Mouse (Mus musculus) G1E (cell line): ENCODE results near the gene H2-Q10. TPM values are rescaled to one million over a fixed set of nuclear protein-coding genes. Genes with fewer than 3 reads are reported as not detected.

ENCODE experiments used
- ATAC-seq: 2 replicates; pipeline ENCODE4 v1.8.0; 2016; ENCODE audit warnings: mild to moderate bottlenecking; ENCODE audit not compliant: insufficient number of reproducible peaks, poor library complexity, low FRiP score, severe bottlenecking; ENCODE audit errors: extremely low read depth
- DNase-seq: peaks from one replicate; pipeline ENCODE4 v3.0.0; 2012; ENCODE audit warnings: low spot score
- H3K27me3 ChIP-seq: 2 replicates; pipeline ENCODE4 v1.6.1; 2012; ENCODE audit warnings: mild to moderate bottlenecking, low read length, inconsistent platforms; ENCODE audit not compliant: insufficient read depth
- H3K36me3 ChIP-seq: replicated peaks from 2 replicates; pipeline ENCODE3; 2012; ENCODE audit warnings: mild to moderate bottlenecking, inconsistent platforms
- H3K4me1 ChIP-seq: 2 replicates; pipeline ENCODE4 v1.6.1; 2012; ENCODE audit warnings: low read depth, low read length, inconsistent platforms, mixed read lengths; ENCODE audit not compliant: insufficient read depth
- H3K4me3 ChIP-seq: 2 replicates; pipeline ENCODE4 v1.5.1; 2012; ENCODE audit warnings: low read depth, mild to moderate bottlenecking, inconsistent platforms, low read length, moderate library complexity, mixed read lengths
- H3K9me3 ChIP-seq: replicated peaks from 2 replicates; pipeline ENCODE4 v1.6.1; 2012; ENCODE audit warnings: inconsistent platforms
- CTCF ChIP-seq: IDR thresholded peaks from 2 replicates; pipeline ENCODE4 v1.5.1; 2012; ENCODE audit warnings: low read depth, low read length, inconsistent platforms, mixed read lengths
- GATA1 ChIP-seq: IDR thresholded peaks from 2 replicates; pipeline ENCODE4 v1.6.1; 2012; ENCODE audit warnings: borderline replicate concordance, low read length, inconsistent platforms, mixed read lengths
- GATA2 ChIP-seq: IDR thresholded peaks from 2 replicates; pipeline ENCODE4 v1.6.1; 2012; ENCODE audit warnings: low read depth, low read length, inconsistent platforms, borderline replicate concordance
- POLR2AphosphoS5 ChIP-seq: IDR thresholded peaks from 2 replicates; pipeline ENCODE4 v1.6.1; 2012; ENCODE audit warnings: low read depth, low read length, inconsistent platforms; ENCODE audit not compliant: insufficient replicate concordance
- TAL1 ChIP-seq: conservative IDR thresholded peaks from 2 replicates; pipeline ENCODE4 v1.6.1; 2012; ENCODE audit warnings: low read depth, low read length, inconsistent platforms, mixed read lengths
- polyA plus RNA-seq: library from polyadenylated mRNA; stranded (reverse); fragments of >175 nt; gene quantifications from 2 replicates; pipeline ENCODE4 v1.2.3, GENCODE M21; 2012
- total RNA-seq, 2 experiments: library from RNA; stranded (forward) in 1 of 2; stranded (reverse) in 1 of 2; fragments of 200-1000 nt in 1 of 2; fragments of >200 nt in 1 of 2; fragmentation: Nextera tagmentation in 1 of 2; gene quantifications; 2 replicates each; pipeline ENCODE4 v1.2.3; 2014 to 2017

H2-Q10 gene
- total and polyA plus RNA-seq, 3 experiments: 0.05 TPM; not detected in 2

- Histone ChIP-seq H3K4me3 (no peak overlapping the region), H3K36me3 (no peaks in the 10 kb centered on the region), H3K9me3 (no peaks in the 10 kb centered on the region), H3K27me3 (peaks cover 5% of the 10 kb centered on the region; the same call in 1 of the 2 replicates), H3K4me1 (no peaks in the 10 kb centered on the region)
- ATAC-seq: no peak
- TF ChIP-seq POLR2AphosphoS5 (no peak), GATA2 (no peak), GATA1 (no peak), TAL1 (no peak), CTCF (no peak)
- DNase-seq: no peak
These were observed 20.4 kb downstream of the H2-Q10 start for GRCm38 (mm10) chr17:35490320-35490719.

- DNase-seq: no peak
- no peaks in the 10 kb centered on the region for H3K4me1 ChIP-seq
- TF ChIP-seq GATA1 (no peak), GATA2 (no peak), TAL1 (no peak), POLR2AphosphoS5 (no peak), CTCF (no peak)
- H3K27me3 ChIP-seq: 0 out of 2 replicates have a peak, but pooled peaks cover 2% of the 10 kb centered on the region
- H3K36me3 ChIP-seq: no peaks in the 10 kb centered on the region
- no peak overlapping the region for H3K4me3 ChIP-seq
- no peaks in the 10 kb centered on the region for H3K9me3 ChIP-seq
- no peak for ATAC-seq
These were observed 27.2 kb downstream of the H2-Q10 start for GRCm38 (mm10) chr17:35497124-35497523.

GRCm38 (mm10) chr17:35502226-35502625 is 32.3 kb downstream of the H2-Q10 start:
- ATAC-seq (no peak), DNase-seq (no peak)
- no peak overlapping the region for H3K4me3 ChIP-seq
- no peak for TF ChIP-seq POLR2AphosphoS5
- no peak for TF ChIP-seq CTCF
- no peak for TF ChIP-seq GATA1
- no peak for TF ChIP-seq GATA2
- TF ChIP-seq TAL1: no peak
- no peaks in the 10 kb centered on the region for H3K36me3 ChIP-seq
- no peaks in the 10 kb centered on the region; the same call in 1 of the 2 replicates for H3K4me1 ChIP-seq
- H3K9me3 ChIP-seq: no peaks in the 10 kb centered on the region
- H3K27me3 ChIP-seq: peaks cover 43% of the 10 kb centered on the region

GRCm38 (mm10) chr17:35502762-35503161 is 32.9 kb downstream of the H2-Q10 start:
- DNase-seq: no peak
- Histone ChIP-seq H3K4me3 (no peak overlapping the region), H3K27me3 (peaks cover 46% of the 10 kb centered on the region), H3K36me3 (no peaks in the 10 kb centered on the region), H3K4me1 (no peaks in the 10 kb centered on the region; the same call in 1 of the 2 replicates), H3K9me3 (no peaks in the 10 kb centered on the region)
- ATAC-seq: no peak
- TF ChIP-seq GATA1 (no peak), POLR2AphosphoS5 (no peak), GATA2 (no peak), CTCF (no peak), TAL1 (no peak)

GRCm38 (mm10) chr17:35503849-35504248 is 34.0 kb downstream of the H2-Q10 start:
- TF ChIP-seq POLR2AphosphoS5 (no peak), GATA1 (no peak), TAL1 (no peak), CTCF (no peak), GATA2 (no peak)
- H3K27me3 ChIP-seq: peaks cover 54% of the 10 kb centered on the region
- no peaks in the 10 kb centered on the region for H3K36me3 ChIP-seq
- H3K4me1 ChIP-seq: peaks cover 3% of the 10 kb centered on the region; the same call in 1 of the 2 replicates
- DNase-seq (no peak), ATAC-seq (no peak)
- H3K4me3 ChIP-seq: no peak overlapping the region
- H3K9me3 ChIP-seq: no peaks in the 10 kb centered on the region

GRCm38 (mm10) chr17:35504628-35505481 is 35.0 kb downstream of the H2-Q10 start:
- Histone ChIP-seq H3K9me3 (no peaks in the 10 kb centered on the region), H3K4me1 (peaks cover 3% of the 10 kb centered on the region; the same call in 1 of the 2 replicates), H3K36me3 (no peaks in the 10 kb centered on the region), H3K27me3 (peaks cover 61% of the 10 kb centered on the region), H3K4me3 (no peak overlapping the region)
- ATAC-seq (no peak), DNase-seq (no peak)
- no peak for TF ChIP-seq POLR2AphosphoS5
- TF ChIP-seq GATA1: no peak
- TF ChIP-seq CTCF: no peak
- TF ChIP-seq TAL1: no peak
- TF ChIP-seq GATA2: no peak
